Mouse (Mus musculus) heart, postnatal 36 days (tissue): ENCODE measurements at regions not wholly inside any gene's neighbourhood (a gene's known extent, or its start where the extent isn't known, plus 50 kb on each side); places are given as distances from the start of the nearest gene placed in this dataset.

Experiments used
- DNase-seq, 2 experiments: peaks; one replicate each; pipeline ENCODE4 v3.0.0; 2021 to 2022
- intact Hi-C: fragments of 180-260 bp; cut with DNase I; formaldehyde crosslinking; loops from one replicate; pipeline ENCODE4 v1.15.1; 2025

- DNase-seq, result no peak
Observed at GRCm38 (mm10) chr12:90469754-90470153, 268.5 kb downstream of the Dio2 start.

GRCm38 (mm10) chr12:90460121-90460520, 278.1 kb downstream of the Dio2 start:
- no peak for DNase-seq
- intact Hi-C loops, result no loop called here

More at GRCm38 (mm10) chr12:90469754-90470153, 268.5 kb downstream of the Dio2 start:
- intact Hi-C loops, result no loop called here

- no peak for DNase-seq
- intact Hi-C loops, result no loop called here
Observed at GRCm38 (mm10) chr12:90440672-90441071, 297.6 kb downstream of the Dio2 start.

- no peak for DNase-seq
- intact Hi-C loops, result no loop called here
Observed at GRCm38 (mm10) chr12:90425276-90426063, 312.8 kb downstream of the Dio2 start.

- intact Hi-C loops, result no loop called here
- no peak for DNase-seq
Observed at GRCm38 (mm10) chr12:90417590-90418221, 320.5 kb downstream of the Dio2 start.

- no peak for DNase-seq
- intact Hi-C loops, result no loop called here
Observed at GRCm38 (mm10) chr12:90408716-90409115, 329.5 kb downstream of the Dio2 start.

- intact Hi-C loops, result loop anchor here (5.0 to 10.0 kb wide), 2 partner anchors 844 to 891 kb away; no protein-coding TSS in a partner anchor
- DNase-seq, result peak in 1 of 2 experiments; percentile 3
Observed at GRCm38 (mm10) chr12:90398564-90398963, 339.7 kb downstream of the Dio2 start.
